Mouse (Mus musculus) heart, adult 2 months (tissue): ENCODE results near the gene D5Ertd579e.

ENCODE experiments used
- CTCF ChIP-seq: fragments of 200-600 bp; IDR thresholded peaks from 2 replicates; pipeline ENCODE4 v1.8.1; 2022; ENCODE audit warnings: antibody characterized with exemption, mild to moderate bottlenecking, moderate library complexity
- EP300 ChIP-seq: fragments of 200-500 bp; IDR thresholded peaks from 2 replicates; pipeline ENCODE4 v1.6.1; 2011; ENCODE audit warnings: low read depth, low read length, control low read depth; ENCODE audit not compliant: insufficient read depth

- TF ChIP-seq CTCF (no peak), EP300 (no peak)
Measured at GRCm38 (mm10) chr5:36716816-36717215, 21.0 kb upstream of the D5Ertd579e start.
